Mouse (Mus musculus) ovary, postnatal 36 days (tissue): ENCODE measurements around the gene Ulk4.

Experiments used
- DNase-seq: peaks from one replicate; pipeline ENCODE4 v3.0.0; 2022; ENCODE audit warnings: low spot score, mixed read lengths

Gene Ulk4

GRCm38 (mm10) chr9:121192601-121193370 is 84.2 kb downstream of the Ulk4 start:
- no peak for DNase-seq

GRCm38 (mm10) chr9:121187811-121188210 is 89.2 kb downstream of the Ulk4 start:
- DNase-seq = no peak

GRCm38 (mm10) chr9:121185796-121186195 is 91.2 kb downstream of the Ulk4 start:
- DNase-seq = no peak

- no peak for DNase-seq
These were observed 100.6 kb downstream of the Ulk4 start for GRCm38 (mm10) chr9:121176350-121176749.

GRCm38 (mm10) chr9:121175201-121175600 is 101.8 kb downstream of the Ulk4 start:
- no peak for DNase-seq

- DNase-seq = no peak
These were observed 104.9 kb downstream of the Ulk4 start for GRCm38 (mm10) chr9:121172123-121172522.

GRCm38 (mm10) chr9:121171609-121172008 is 105.4 kb downstream of the Ulk4 start:
- no peak for DNase-seq

- DNase-seq = no peak
These were observed 112.4 kb downstream of the Ulk4 start for GRCm38 (mm10) chr9:121164607-121165006.

- no peak for DNase-seq
These were observed 114.2 kb downstream of the Ulk4 start for GRCm38 (mm10) chr9:121162789-121163188.

- DNase-seq = no peak
These were observed 115.0 kb downstream of the Ulk4 start for GRCm38 (mm10) chr9:121161818-121162565.

GRCm38 (mm10) chr9:121156253-121156831 is 120.7 kb downstream of the Ulk4 start:
- no peak for DNase-seq

GRCm38 (mm10) chr9:121153276-121153675 is 123.7 kb downstream of the Ulk4 start:
- no peak for DNase-seq

GRCm38 (mm10) chr9:121148602-121149001 is 128.4 kb downstream of the Ulk4 start:
- peak; percentile 65 for DNase-seq

GRCm38 (mm10) chr9:121143208-121143607 is 133.8 kb downstream of the Ulk4 start:
- no peak for DNase-seq

- DNase-seq = no peak
These were observed 144.4 kb downstream of the Ulk4 start for GRCm38 (mm10) chr9:121132549-121132948.

GRCm38 (mm10) chr9:121129533-121129932 is 147.5 kb downstream of the Ulk4 start:
- no peak for DNase-seq

GRCm38 (mm10) chr9:121128934-121129333 is 148.1 kb downstream of the Ulk4 start:
- DNase-seq = no peak

GRCm38 (mm10) chr9:121127025-121127424 is 150.0 kb downstream of the Ulk4 start:
- DNase-seq = no peak

GRCm38 (mm10) chr9:121124705-121125104 is 152.3 kb downstream of the Ulk4 start:
- DNase-seq = no peak

- DNase-seq = no peak
These were observed 155.0 kb downstream of the Ulk4 start for GRCm38 (mm10) chr9:121122039-121122438.

- DNase-seq = no peak
These were observed 159.1 kb downstream of the Ulk4 start for GRCm38 (mm10) chr9:121117936-121118335.

GRCm38 (mm10) chr9:121112131-121112530 is 164.9 kb downstream of the Ulk4 start:
- no peak for DNase-seq

- peak; percentile 72 for DNase-seq
These were observed 168.9 kb downstream of the Ulk4 start for GRCm38 (mm10) chr9:121108110-121108509.
